Mouse (Mus musculus) right cerebral cortex, adult 2 months (tissue): ENCODE data around the gene Nfam1.
A peak's percentile ranks its signal among the peaks of the same experiment; 100 is the strongest.
"Not testable (repeated sequence)": the region's sequence is repeated elsewhere in the genome, so short reads cannot be mapped to it uniquely, and the experiment has no call there.

Source experiments
- DNase-seq, 2 experiments: peaks; one replicate each; pipeline ENCODE4 v3.0.0; 2021 to 2022; ENCODE audit warnings: low spot score in 2 of 2

Nfam1 gene

DNA sequence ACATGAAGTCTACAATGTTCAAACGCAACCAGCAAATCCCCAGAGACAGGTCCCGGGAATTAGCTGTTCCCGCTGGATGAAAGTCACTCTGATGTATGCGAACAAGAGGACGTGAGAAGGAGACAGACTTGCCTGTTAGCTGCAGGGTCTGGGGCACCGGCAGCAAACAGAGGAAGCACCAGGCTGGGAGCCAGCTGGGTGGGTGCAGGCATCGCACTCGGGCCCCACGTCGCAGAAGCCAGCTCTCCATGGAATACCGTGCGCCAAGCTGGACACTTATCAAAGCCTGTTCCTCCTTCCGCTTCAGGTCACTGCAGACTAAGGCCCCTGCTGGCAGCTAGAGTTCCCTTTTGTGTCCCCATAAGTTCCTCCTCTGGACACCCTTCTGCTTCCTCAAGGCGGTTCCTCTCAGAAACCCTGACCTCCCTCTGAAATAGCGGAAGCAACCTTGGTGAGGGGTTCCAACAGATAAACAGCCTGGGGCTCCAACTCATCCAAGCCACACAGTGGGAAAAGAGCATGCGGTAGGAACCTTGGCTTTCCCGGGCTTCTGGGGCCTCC is at the start of gene Nfam1:
Gene Nfam1, minus strand, starts transcription at position 326 of the 561 bp plus-strand sequence.
- no peak for DNase-seq

DNA sequence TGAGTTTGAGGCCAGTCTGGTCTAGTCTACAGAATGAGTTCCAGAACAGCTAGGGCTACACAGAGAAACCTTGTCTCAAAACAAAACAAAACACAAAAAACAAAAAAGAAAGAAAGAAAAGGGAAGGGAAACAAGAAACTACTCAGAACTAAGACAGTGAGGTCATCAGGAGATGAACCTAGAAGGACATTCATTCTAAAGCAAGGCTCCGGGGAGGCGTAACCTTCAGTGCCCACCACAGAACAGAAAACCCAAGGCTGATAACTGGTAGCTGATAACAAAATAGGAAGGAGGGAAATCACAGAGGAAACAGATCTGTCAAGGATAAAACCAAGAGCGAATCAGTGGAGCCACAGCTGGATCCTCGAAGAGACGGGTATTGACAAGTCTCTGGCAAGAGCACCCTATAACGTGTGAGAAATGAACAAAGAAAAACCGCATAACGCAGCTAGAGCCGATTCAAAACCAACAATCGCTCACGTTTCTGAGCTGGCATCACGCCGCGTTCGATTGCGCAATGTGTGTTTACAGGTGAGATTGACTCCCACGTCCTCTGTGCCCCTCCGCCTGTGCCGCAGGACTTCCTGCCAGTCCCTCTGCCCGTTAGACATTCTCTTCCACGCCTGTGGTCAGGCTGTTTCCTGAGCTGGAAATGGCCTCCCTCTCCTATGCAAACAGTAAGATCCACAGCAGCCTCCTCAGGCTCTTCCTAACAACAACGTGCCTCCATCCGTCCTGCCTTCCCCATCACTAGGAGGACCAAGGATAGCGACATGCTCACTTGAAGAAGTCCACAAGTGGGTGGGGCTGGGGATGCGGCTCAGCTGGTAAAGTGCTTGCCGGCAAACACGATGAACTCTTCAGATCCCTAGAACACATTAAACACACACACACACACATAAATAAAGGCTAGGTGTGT is 42.8 kb upstream of the Nfam1 start:
- DNase-seq = no peak

GRCm38 (mm10) chr15:83074179-83074578 is 41.1 kb upstream of the Nfam1 start:
- no peak for DNase-seq

- DNase-seq = no peak
Measured at GRCm38 (mm10) chr15:83071752-83072151, 38.6 kb upstream of the Nfam1 start.

DNA sequence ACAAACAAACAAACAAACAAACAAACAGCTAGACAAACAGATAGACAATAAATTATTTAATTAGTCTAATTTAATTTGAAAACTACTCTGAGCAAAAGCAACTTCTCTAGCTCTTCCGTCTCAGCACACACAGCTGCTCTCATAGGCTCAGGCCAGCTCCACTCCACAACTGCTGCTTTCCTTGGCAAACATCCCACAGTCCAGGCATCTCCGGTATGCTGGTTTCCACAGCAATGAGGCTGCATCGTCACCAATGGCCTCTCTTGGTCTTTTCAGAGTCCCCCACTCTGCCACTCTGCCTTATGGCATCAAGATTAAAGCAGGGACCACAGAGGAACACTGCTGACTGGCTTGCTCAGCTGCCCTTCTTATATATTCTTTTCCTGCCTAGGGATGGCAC is 37.8 kb upstream of the Nfam1 start:
- DNase-seq = no peak

GRCm38 (mm10) chr15:83068270-83068669 is 35.2 kb upstream of the Nfam1 start:
- DNase-seq = no peak

DNA sequence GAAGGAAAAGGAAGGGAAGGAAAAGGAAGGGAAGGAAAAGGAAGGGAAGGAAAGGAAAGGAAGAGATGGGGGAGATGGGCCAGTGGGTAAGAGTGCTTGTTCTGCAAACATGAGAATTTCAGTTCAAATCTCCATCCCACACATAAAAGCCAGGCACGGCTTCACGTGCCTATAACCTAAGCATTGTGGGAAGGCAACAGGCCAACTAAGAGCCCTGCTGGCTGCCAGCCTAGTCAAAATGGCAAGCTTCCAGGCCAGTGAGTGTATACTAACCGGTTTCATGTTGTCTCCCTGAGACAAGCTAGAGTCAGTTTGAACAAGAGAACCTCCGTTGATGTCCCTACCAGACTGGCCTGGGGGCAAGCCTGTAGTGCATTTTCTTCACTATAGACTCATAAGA is 32.4 kb upstream of the Nfam1 start:
- peak; percentile 64 for DNase-seq

GRCm38 (mm10) chr15:83062582-83062981 is 29.5 kb upstream of the Nfam1 start:
- DNase-seq = not testable (repeated sequence)

GRCm38 (mm10) chr15:83061689-83062088 is 28.6 kb upstream of the Nfam1 start:
- DNase-seq = no peak

GRCm38 (mm10) chr15:83059233-83059660 is 26.1 kb upstream of the Nfam1 start:
- DNase-seq = no peak

GRCm38 (mm10) chr15:83057533-83057932 is 24.4 kb upstream of the Nfam1 start:
- DNase-seq = no peak

DNA sequence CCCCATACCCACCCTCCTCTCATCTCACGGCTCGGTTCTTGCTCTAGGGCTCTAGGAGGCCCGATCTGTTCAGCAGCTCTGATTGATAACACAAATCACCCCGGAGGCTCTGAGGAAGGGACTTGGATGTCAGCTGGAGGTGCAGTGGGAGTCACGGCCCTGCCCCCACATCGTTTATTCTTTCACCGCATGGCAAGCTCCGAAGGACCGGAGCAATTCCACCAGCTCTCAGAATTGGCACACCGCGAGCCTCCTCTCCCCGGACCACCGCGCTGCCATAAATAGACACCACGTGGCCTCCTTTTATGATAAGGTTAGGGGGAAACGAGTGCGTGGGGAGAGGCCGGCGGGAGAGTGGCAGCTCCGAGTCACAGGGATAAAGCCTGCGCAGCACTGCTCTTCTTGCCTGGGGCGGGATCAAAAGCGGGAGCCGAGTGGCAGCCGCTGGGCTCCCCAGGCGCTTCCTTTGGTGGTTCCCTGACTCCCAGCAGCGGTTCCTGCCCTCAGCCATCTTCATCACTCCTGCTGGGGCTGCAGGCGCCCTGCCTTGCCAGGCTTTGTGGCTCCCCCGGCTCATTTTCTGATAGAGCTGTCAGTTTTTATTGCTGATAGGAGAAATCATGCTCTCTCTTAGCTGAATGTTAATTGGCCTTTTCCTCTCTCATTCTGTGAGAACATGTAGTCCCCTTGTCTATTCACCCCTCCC is 23.4 kb upstream of the Nfam1 start:
- DNase-seq = peak; percentile 71 to 72

DNA sequence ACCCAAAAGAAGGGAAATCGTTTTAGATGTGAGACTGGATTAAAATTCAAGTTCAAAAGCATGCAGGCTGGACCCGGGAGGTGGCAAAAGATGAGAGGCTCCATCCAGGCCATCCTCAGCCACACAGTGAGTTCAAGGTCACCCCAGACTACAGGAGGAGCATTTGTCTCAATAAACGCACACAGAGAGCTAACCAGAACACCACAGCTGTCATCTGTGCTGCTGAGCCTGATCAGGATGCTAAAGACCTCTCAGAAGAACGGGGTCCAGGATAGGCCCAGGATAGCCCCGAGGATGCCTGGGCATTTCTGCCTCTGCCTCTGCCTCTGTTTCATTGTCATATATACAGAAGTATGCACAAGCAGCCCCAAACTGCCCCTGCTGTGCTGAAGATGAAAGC is 22.5 kb upstream of the Nfam1 start:
- DNase-seq = no peak

DNA sequence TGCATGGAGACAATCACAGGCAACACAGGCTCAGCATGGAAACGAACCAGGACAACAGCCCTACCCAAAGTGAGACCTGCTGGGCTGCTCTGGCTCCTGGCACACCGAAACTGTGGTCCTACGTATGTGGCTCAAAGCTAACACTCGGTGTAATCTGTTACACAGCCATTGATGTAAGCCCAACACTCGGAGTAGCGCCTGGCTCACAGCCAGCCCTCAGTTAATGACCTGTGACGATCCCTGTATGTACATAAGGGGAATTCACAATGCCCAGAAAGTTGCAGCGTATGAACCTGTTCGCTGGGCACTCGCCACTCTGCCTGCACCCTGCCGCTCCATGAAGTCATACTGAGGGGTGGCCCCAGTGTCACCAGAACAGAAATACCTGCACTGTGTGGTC is 20.2 kb upstream of the Nfam1 start:
- DNase-seq = no peak

GRCm38 (mm10) chr15:83052341-83053104 is 19.4 kb upstream of the Nfam1 start:
- DNase-seq = no peak

GRCm38 (mm10) chr15:83046730-83047129 is 13.6 kb upstream of the Nfam1 start:
- DNase-seq = no peak

GRCm38 (mm10) chr15:83046308-83046707 is 13.2 kb upstream of the Nfam1 start:
- no peak for DNase-seq

DNA sequence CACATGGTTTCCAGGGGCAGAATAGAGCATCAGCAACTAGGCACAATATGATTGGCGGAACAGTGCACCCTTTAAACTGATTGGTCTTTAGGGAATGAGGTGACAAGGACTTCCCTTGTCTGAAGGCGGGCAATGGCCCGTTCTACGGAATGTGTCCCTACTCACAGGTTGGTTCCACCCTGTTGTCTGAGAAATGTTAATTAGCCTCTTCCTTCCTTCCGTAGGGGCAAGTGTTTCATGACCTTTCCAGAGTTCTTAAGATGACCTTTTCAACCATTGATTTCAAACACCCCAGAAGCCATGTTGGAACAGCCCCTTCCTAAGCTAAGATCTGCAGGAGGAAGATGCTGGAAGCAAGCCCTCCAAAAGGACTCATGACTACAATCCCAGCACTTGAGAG is 12.5 kb upstream of the Nfam1 start:
- DNase-seq = not testable (repeated sequence)

DNA sequence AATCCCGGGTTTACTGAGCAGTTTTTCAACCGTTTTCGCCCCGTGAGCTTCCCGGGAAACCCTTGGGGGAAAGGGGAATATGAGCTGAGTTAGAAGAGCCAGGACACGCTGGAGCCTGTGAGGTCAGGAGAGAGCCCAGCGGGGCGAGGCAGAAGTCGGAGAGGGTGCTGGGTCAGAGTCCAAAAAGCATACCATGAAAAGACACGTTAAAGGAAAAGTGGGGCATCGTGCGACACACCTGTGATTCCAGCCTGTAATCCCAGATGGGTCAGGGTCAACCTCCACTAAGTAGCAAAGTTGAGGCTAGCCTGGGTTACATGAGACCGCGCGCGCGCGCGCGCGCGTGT is 10.2 kb upstream of the Nfam1 start:
- DNase-seq = no peak

- peak in 1 of 2 experiments; percentile 45 for DNase-seq
Measured at GRCm38 (mm10) chr15:83042655-83043361, 9.7 kb upstream of the Nfam1 start.

GRCm38 (mm10) chr15:83040156-83040555 is 7.0 kb upstream of the Nfam1 start:
- DNase-seq = no peak
